ENCODE assay signal across 35 mouse cellular contexts in the genomic region with DNA sequence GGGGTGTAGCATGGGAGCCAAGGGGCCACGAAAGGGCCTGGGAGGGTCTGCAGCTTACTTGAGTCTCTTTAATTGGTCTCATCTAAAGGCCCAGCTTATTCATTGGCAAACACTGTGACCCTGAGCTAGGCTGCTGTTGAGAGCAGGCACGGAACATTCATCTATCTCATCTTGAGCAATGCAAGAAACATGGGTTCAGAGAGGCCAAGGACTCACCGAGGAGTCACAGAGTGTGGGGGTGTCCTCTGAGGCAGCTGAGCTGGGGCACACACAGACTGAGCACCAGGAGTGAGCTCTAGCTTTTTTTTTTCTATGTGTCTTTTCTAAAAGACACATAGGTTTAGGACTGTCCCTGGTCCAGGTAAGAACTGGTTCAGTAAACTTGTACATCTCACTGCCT. TPM values are rescaled to one million over a fixed set of nuclear protein-coding genes. Genes with fewer than 3 reads are reported as not detected.
A peak's percentile ranks its signal among the peaks of the same experiment; 100 is the strongest.
DNase-seq lines count a peak whose midpoint lies in the region; ATAC-seq and TF ChIP-seq lines count a peak whose summit lies in the region.
"Had no signal": no experiment of that assay in that cellular context is flagged by ENCODE, and none has a peak within 500 bp of the region (broad histone marks: within the 10 kb centered on the region; RNA-seq: fewer than 3 reads in every experiment).

No protein-coding gene starts in this region.

- H3K27ac ChIP-seq in lung, postnatal 0 days (ENCODE audit: low read length), result no peak overlapping the region
- H3K27ac ChIP-seq: embryonic facial prominence, embryonic 10.5 days; embryonic facial prominence, embryonic 13.5 days; forebrain, embryonic 12.5 days; forebrain, embryonic 15.5 days; hindbrain, embryonic 12.5 days; hindbrain, embryonic 15.5 days; intestine, embryonic 15.5 days had no signal

- H3K4me1 ChIP-seq in lung, postnatal 0 days (ENCODE audit: insufficient read depth, low read depth, low read length), result no peaks in the 10 kb centered on the region
- H3K4me1 ChIP-seq: hindbrain, embryonic 15.5 days had no signal

- no peak overlapping the region for H3K4me3 ChIP-seq in lung, postnatal 0 days (ENCODE audit: low read depth, low read length)
- H3K4me3 ChIP-seq: embryonic facial prominence, embryonic 10.5 days; embryonic facial prominence, embryonic 13.5 days; erythroblast, embryonic 14.5 days; forebrain, embryonic 12.5 days; forebrain, embryonic 15.5 days; hindbrain, embryonic 12.5 days; hindbrain, embryonic 15.5 days; intestine, embryonic 15.5 days had no signal

- TF ChIP-seq EP300 in lung, postnatal 0 days (IDR thresholded peaks at IDR 0.05), result no peak

- H3K36me3 ChIP-seq in lung, postnatal 0 days (ENCODE audit: insufficient read depth, low read length), result no peaks in the 10 kb centered on the region
- H3K36me3 ChIP-seq: embryonic facial prominence, embryonic 10.5 days; embryonic facial prominence, embryonic 13.5 days; forebrain, embryonic 12.5 days; forebrain, embryonic 15.5 days; hindbrain, embryonic 12.5 days; hindbrain, embryonic 15.5 days; intestine, embryonic 15.5 days had no signal

- DNase-seq in lung, postnatal 0 days (ENCODE audit: low spot score), result peak; percentile 36
- no peak for DNase-seq in lung, postnatal 25 days (ENCODE audit: low spot score)
- DNase-seq in NIH3T3 (ENCODE audit: low read depth) (peak; percentile 25), liver (no peak)
- DNase-seq in adrenal gland, adult 8-10 months, result peak; percentile 87
- peak; percentile 47 for DNase-seq in adrenal gland, postnatal 25 days
- no peak for DNase-seq in layer of hippocampus, postnatal 25 days (ENCODE audit: extremely low spot score in 1 of 2, low spot score in 1 of 2)
- DNase-seq in spleen, adult 12 weeks (ENCODE audit: low spot score), result no peak
- DNase-seq: cerebellum, adult 11-12 months; cerebellum, adult 8-10 months; cerebellum, postnatal 10 days; cerebellum, postnatal 36 days; embryo, embryonic 11 days; gastrocnemius, postnatal 25 days; heart, adult 18-20 months had no signal

- H3K4me2 ChIP-seq in lung, postnatal 0 days (replicated peaks; ENCODE audit: low read depth, low read length), result no peak overlapping the region
- H3K4me2 ChIP-seq: embryonic facial prominence, embryonic 13.5 days; forebrain, embryonic 12.5 days; forebrain, embryonic 15.5 days; heart, embryonic 11.5 days; hindbrain, embryonic 12.5 days; hindbrain, embryonic 15.5 days; intestine, embryonic 15.5 days had no signal

- no peak for ATAC-seq in lung, postnatal 0 days
- ATAC-seq: CD4-positive, CD25-positive, alpha-beta regulatory T cell, adult 4 months; forebrain, embryonic 15.5 days; intestine, embryonic 15.5 days; Patski had no signal

- H3K27me3 ChIP-seq in lung, postnatal 0 days (replicated peaks; ENCODE audit: insufficient read depth, low read length), result no peaks in the 10 kb centered on the region
- H3K27me3 ChIP-seq: embryonic facial prominence, embryonic 13.5 days; forebrain, embryonic 12.5 days; forebrain, embryonic 15.5 days; hindbrain, embryonic 12.5 days; hindbrain, embryonic 15.5 days; intestine, embryonic 15.5 days; Patski had no signal

- 71% methylated on average over 3 of the region's 3 CpGs for WGBS in lung, postnatal 0 days

- H3K9ac ChIP-seq in lung, postnatal 0 days (replicated peaks; ENCODE audit: low read depth), result no peak overlapping the region
- H3K9ac ChIP-seq: embryonic facial prominence, embryonic 13.5 days; forebrain, embryonic 12.5 days; forebrain, embryonic 15.5 days; hindbrain, embryonic 12.5 days; hindbrain, embryonic 15.5 days; intestine, embryonic 15.5 days had no signal

- no peaks in the 10 kb centered on the region for H3K9me3 ChIP-seq in lung, postnatal 0 days (ENCODE audit: low read length)
- H3K9me3 ChIP-seq: embryonic facial prominence, embryonic 10.5 days; embryonic facial prominence, embryonic 13.5 days; forebrain, embryonic 12.5 days; forebrain, embryonic 15.5 days; hindbrain, embryonic 12.5 days; hindbrain, embryonic 15.5 days; intestine, embryonic 15.5 days had no signal

- no peak for TF ChIP-seq CTCF in lung, postnatal 0 days (IDR thresholded peaks at IDR 0.05)

RNA-seq across cellular contexts. Expression of gene Rho, which starts 0.8 kb away (rescaled TPM):
- 0.04 TPM in 1 of 2 replicates, not detected in the other for polyA plus RNA-seq in lung, postnatal 0 days (2015; fragmentation: Nextera tagmentation; extraction: Ambion mirVana)
- total RNA-seq in adrenal gland, adult 8-10 months (2022), result 1 to 10 TPM in 3 of 4 experiments, under 1 TPM in 1; 0.52 to 1.9 (median 1.2) TPM
- total RNA-seq in adrenal gland, postnatal 25 days (2021), result 0.94 and 1.9 TPM in 2 replicates
- total RNA-seq in layer of hippocampus, postnatal 25 days (2021), result under 1 TPM; 0.49 to 0.59 TPM
- total RNA-seq: gastrocnemius, adult 8-10 months; heart, adult 18-20 months had no signal
- polyA plus RNA-seq: CD4-positive, CD25-positive, alpha-beta regulatory T cell, adult 4 months; erythroblast, embryonic 14.5 days; heart, embryonic 14.5 days; heart, postnatal 0 days had no signal

RNA-seq across cellular contexts. Expression of gene H1foo, which starts 12.3 kb away (rescaled TPM):
- not detected in 2 replicates for polyA plus RNA-seq in lung, postnatal 0 days (2015; fragmentation: Nextera tagmentation; extraction: Ambion mirVana)
- total RNA-seq in adrenal gland, adult 8-10 months (2022), result under 1 TPM in 1 of 4 experiments, not detected in 3; 0.40 TPM
- total RNA-seq in adrenal gland, postnatal 25 days (2021), result not detected in 2 replicates
- not detected for total RNA-seq in layer of hippocampus, postnatal 25 days (2021)
- total RNA-seq: ES-E14; gastrocnemius, adult 8-10 months; gastrocnemius, postnatal 25 days; heart, adult 18-20 months; heart, postnatal 25 days; hematopoietic stem cell, adult 5-6 weeks had no signal
- polyA plus RNA-seq: brain, embryonic 14.5 days; C2C12; CD4-positive, CD25-positive, alpha-beta regulatory T cell, adult 4 months; cortical plate, adult 2 months; embryonic facial prominence, embryonic 10.5 days; embryonic facial prominence, embryonic 13.5 days; erythroblast, embryonic 14.5 days; forebrain, embryonic 12.5 days; forebrain, embryonic 15.5 days; heart, embryonic 11.5 days; heart, embryonic 14.5 days; heart, postnatal 0 days; hindbrain, embryonic 12.5 days; hindbrain, embryonic 15.5 days; intestine, embryonic 15.5 days; Patski had no signal

Comparison
In these comparisons a context has a peak if more than half of its experiments do, and no peak if none do; other contexts are left out.
1. DNase-seq: peak in lung, postnatal 0 days (single experiment), NIH3T3 (single experiment), adrenal gland, adult 8-10 months (single experiment) and adrenal gland, postnatal 25 days (single experiment); none in lung, postnatal 25 days (single experiment), layer of hippocampus, postnatal 25 days (0 of 2), liver (single experiment) and spleen, adult 12 weeks (single experiment).